Comparison of ENCODE assay signal across 46 mouse cellular contexts in the genomic region with DNA sequence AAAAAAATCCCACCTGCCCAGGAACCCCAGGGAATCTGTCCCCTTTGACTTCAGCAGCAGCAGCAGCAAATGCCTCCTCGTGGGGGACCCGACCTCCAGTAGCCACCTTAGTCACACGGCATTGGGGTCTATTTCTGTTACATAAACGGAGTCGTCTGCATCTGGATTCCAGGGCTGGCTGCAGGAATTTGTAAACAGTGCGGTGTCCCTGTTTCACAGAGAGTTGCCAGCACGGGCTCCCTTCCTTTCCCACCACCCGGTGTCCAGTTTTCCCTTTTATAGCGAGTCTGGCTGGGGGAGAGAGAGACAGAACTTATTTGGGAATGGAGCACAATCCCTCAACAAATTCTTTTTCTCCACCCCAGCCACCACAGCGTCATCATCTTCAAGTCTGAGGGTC. TPM values are rescaled to one million over a fixed set of nuclear protein-coding genes. Genes with fewer than 3 reads are reported as not detected.
"Had no signal": no experiment of that assay in that cellular context is flagged by ENCODE, and none has a peak within 500 bp of the region (broad histone marks: within the 10 kb centered on the region; RNA-seq: fewer than 3 reads in every experiment).

No protein-coding gene starts in this region.

- H3K4me1 ChIP-seq: liver, embryonic 12.5 days; liver, embryonic 13.5 days; liver, embryonic 15.5 days; midbrain, embryonic 12.5 days; midbrain, embryonic 13.5 days; midbrain, embryonic 15.5 days; neural tube, embryonic 12.5 days had no signal

- DNase-seq: left cerebral cortex, postnatal 4 days; liver; liver, embryonic 13.5 days; liver, postnatal 0 days; lung, adult 2 months; lung, postnatal 36 days; lung, postnatal 4 days; midbrain, embryonic 14.5 days had no signal

- H3K27me3 ChIP-seq: limb, embryonic 12.5 days; limb, embryonic 15.5 days; liver, embryonic 13.5 days; midbrain, embryonic 12.5 days; midbrain, embryonic 13.5 days; midbrain, embryonic 15.5 days; neural tube, embryonic 12.5 days had no signal

- ATAC-seq: liver, embryonic 12.5 days; liver, postnatal 0 days; lung, postnatal 0 days; midbrain, embryonic 13.5 days; midbrain, embryonic 15.5 days; midbrain, embryonic 16.5 days had no signal

- H3K4me2 ChIP-seq: limb, embryonic 12.5 days; limb, embryonic 13.5 days; limb, embryonic 15.5 days; liver, embryonic 11.5 days; liver, embryonic 12.5 days; liver, embryonic 13.5 days; liver, embryonic 15.5 days; lung, embryonic 15.5 days; midbrain, embryonic 11.5 days; midbrain, embryonic 12.5 days; midbrain, embryonic 13.5 days; midbrain, embryonic 15.5 days; neural tube, embryonic 12.5 days had no signal

- H3K9ac ChIP-seq: limb, embryonic 12.5 days; limb, embryonic 13.5 days; limb, embryonic 15.5 days; liver, embryonic 12.5 days; liver, embryonic 13.5 days; liver, embryonic 14.5 days; liver, embryonic 15.5 days; liver, postnatal 0 days; lung, embryonic 15.5 days; midbrain, embryonic 12.5 days; midbrain, embryonic 13.5 days; midbrain, embryonic 15.5 days; neural tube, embryonic 12.5 days had no signal

- H3K4me3 ChIP-seq: left cerebral cortex, adult 2 months; limb, embryonic 10.5 days; limb, embryonic 12.5 days; limb, embryonic 13.5 days; limb, embryonic 15.5 days; liver, embryonic 12.5 days; liver, embryonic 13.5 days; liver, embryonic 15.5 days; lung, embryonic 15.5 days; megakaryocyte, embryonic 14.5 days; midbrain, embryonic 10.5 days; midbrain, embryonic 12.5 days; midbrain, embryonic 13.5 days; midbrain, embryonic 15.5 days; myocyte; neural tube, embryonic 12.5 days had no signal

- H3K27ac ChIP-seq: left cerebral cortex, adult 2 months; limb, embryonic 10.5 days; limb, embryonic 12.5 days; limb, embryonic 13.5 days; limb, embryonic 15.5 days; liver, embryonic 12.5 days; liver, embryonic 13.5 days; liver, embryonic 14.5 days; liver, embryonic 15.5 days; lung, embryonic 15.5 days; macrophage; midbrain, embryonic 10.5 days; midbrain, embryonic 12.5 days; midbrain, embryonic 13.5 days; midbrain, embryonic 15.5 days; neural tube, embryonic 12.5 days had no signal

- H3K9me3 ChIP-seq: limb, embryonic 10.5 days; limb, embryonic 12.5 days; limb, embryonic 13.5 days; limb, embryonic 15.5 days; liver, embryonic 12.5 days; liver, embryonic 13.5 days; liver, embryonic 15.5 days; lung, embryonic 15.5 days; midbrain, embryonic 10.5 days; midbrain, embryonic 12.5 days; midbrain, embryonic 13.5 days; midbrain, embryonic 15.5 days; neural tube, embryonic 12.5 days had no signal

- H3K36me3 ChIP-seq: limb, embryonic 10.5 days; limb, embryonic 12.5 days; limb, embryonic 13.5 days; limb, embryonic 15.5 days; liver, embryonic 12.5 days; liver, embryonic 13.5 days; liver, embryonic 15.5 days; lung, embryonic 15.5 days; midbrain, embryonic 10.5 days; midbrain, embryonic 12.5 days; midbrain, embryonic 13.5 days; midbrain, embryonic 15.5 days; neural tube, embryonic 12.5 days had no signal

RNA-seq across cellular contexts. Expression of gene Kcne2, which starts 7.1 kb away (rescaled TPM):
- total RNA-seq: left cerebral cortex, postnatal 4 days; liver, adult 2 months; megakaryocyte progenitor cell, adult 5-6 weeks; megakaryocyte, adult 5-6 weeks; megakaryocyte-erythroid progenitor cell, adult 5-6 weeks; monocyte, adult 5-6 weeks had no signal
- polyA plus RNA-seq: limb, embryonic 10.5 days; liver, adult 2 months; liver, embryonic 12.5 days; liver, embryonic 14.5 days; liver, embryonic 15.5 days; liver, embryonic 16.5 days; liver, postnatal 0 days; macrophage; myocyte had no signal

RNA-seq across cellular contexts. Expression of gene Fam243, which starts 36.2 kb away (rescaled TPM):
- total RNA-seq: left cerebral cortex, adult 18-20 months; left cerebral cortex, adult 2 months; left cerebral cortex, adult 8-10 months; left cerebral cortex, postnatal 10 days; left cerebral cortex, postnatal 14 days; left cerebral cortex, postnatal 25 days; left cerebral cortex, postnatal 36 days; left cerebral cortex, postnatal 4 days; liver, adult 2 months; megakaryocyte progenitor cell, adult 5-6 weeks; megakaryocyte, adult 5-6 weeks; megakaryocyte-erythroid progenitor cell, adult 5-6 weeks; midbrain, postnatal 0 days; monocyte, adult 5-6 weeks had no signal
- polyA plus RNA-seq: limb, embryonic 10.5 days; limb, embryonic 11.5 days; limb, embryonic 12.5 days; limb, embryonic 13.5 days; limb, embryonic 14.5 days; limb, embryonic 15.5 days; liver, adult 2 months; liver, embryonic 11.5 days; liver, embryonic 12.5 days; liver, embryonic 13.5 days; liver, embryonic 15.5 days; liver, embryonic 16.5 days; liver, postnatal 0 days; lung, adult 2 months; lung, embryonic 15.5 days; lung, embryonic 16.5 days; lung, postnatal 0 days; macrophage; midbrain, embryonic 11.5 days; midbrain, embryonic 12.5 days; midbrain, embryonic 13.5 days; midbrain, embryonic 14.5 days; midbrain, embryonic 16.5 days; midbrain, postnatal 0 days; myocyte; neural tube, embryonic 11.5 days; neural tube, embryonic 12.5 days had no signal
